Mouse (Mus musculus): ENCODE measurements at regions not wholly inside any gene's neighbourhood (a gene's known extent, or its start where the extent isn't known, plus 50 kb on each side); places are given as distances from the start of the nearest gene placed in this dataset.

DNA sequence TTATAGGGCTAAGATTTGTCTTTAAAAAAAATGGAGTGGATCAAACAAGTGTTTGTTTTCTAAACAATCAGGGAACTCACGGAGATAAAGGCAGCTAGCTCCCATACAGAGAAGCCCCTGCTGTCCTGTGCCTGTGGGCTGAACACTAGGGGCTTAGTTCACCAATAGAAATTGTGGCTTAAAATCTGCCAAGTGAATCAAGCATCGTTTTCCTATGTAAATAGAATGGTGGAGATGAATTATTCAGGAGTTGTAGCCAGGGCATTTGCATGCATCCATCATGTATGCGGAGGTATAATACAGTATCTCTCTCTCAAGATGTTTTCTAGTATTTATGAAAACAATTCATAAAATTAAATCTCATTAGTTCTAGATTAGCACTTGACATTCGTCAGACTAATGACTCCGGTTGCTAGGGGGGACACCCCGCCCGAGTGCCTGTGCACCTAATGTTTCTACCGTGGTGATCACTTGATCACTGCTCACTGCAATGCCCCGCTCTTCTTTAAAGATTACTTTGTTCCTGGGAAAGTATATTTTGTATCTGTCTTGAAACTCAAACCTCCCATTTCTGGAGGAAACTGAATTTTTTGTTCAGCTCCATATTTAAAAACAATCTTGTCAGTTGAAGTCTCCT is 469.1 kb downstream of the Glrx3 start:
- no peak for TF ChIP-seq EP300 (IDR thresholded peaks at IDR 0.05; ENCODE audit: low read depth)
- TF ChIP-seq CTCF (IDR thresholded peaks at IDR 0.05; ENCODE audit: low read depth), result no peak
